Mouse (Mus musculus): ENCODE measurements around the gene Kcnj10.

Gene Kcnj10

DNA sequence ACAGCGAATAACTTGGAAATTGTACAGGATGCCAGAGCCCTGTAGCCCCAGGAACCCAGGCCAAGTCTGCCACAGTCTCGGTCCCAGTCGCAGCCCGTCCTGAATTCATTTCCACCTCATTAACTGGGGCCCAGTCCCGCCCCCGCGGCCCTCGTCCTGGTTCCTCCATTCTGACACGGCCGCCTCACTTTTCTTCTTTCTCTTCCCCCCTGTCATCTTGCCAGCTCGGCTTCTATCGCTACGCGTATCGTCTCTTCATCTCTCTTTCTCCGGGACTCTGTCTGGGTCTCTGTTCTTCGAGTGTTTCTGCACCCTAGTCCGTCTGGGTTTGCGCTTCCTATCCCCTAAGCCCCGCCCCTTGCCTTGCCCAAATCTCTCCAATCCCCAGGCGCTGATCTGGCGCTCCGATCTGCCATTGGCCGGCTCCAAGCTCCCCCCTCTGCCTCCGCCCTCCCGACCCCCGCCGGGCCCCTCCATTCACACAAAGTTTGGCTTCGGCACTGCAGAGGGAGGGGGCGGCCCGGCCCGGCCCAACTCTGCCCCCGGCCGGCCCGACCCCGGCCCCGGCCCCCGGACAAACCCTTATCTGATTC, at the start of gene Kcnj10:
Kcnj10 (plus strand) TSS at position 482 of the 593 bp plus-strand sequence.
- peak; percentile 56 for DNase-seq (ENCODE audit: low spot score)

DNA sequence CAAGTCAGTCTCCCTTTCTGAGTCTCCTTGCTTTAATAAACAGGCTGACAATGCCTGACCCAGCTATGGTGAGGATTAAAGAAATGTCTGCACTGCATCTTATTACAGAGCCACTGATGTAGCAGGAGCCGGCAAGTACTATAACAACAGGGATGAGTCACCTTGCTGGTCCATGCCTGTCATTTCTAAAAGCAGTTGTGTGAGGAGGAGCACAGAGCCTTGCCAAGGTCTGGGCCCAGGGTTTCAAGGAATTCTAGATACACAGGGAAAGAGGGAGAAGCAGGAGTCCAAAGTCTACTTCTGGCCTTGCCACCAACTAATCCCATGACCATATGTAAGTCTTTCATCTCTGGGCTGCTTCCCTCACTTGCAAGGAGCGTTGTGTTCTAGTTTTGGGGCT, 48.1 kb upstream of the Kcnj10 start:
- no peak for DNase-seq (ENCODE audit: low spot score)

DNA sequence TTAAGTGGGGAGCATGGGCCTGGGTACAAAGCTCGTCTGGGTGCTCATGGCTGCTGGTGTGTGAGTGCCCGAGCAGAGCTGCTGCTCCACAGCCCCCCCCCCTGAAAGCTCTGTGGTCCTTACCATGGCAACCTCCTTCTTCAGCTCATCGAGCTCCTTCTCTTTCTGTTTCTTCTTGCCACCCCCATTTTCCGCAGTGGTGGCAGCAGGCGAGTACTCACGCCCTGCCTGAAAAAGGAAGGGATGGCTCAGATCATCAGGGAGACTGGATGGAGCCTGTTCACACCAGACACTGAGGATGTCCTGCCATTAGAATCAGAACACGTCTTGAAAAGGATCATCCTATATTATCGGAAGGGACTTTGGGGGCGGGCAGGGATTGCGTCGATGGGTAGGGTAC, 47.6 kb upstream of the Kcnj10 start:
- no peak for DNase-seq (ENCODE audit: low spot score)

DNA sequence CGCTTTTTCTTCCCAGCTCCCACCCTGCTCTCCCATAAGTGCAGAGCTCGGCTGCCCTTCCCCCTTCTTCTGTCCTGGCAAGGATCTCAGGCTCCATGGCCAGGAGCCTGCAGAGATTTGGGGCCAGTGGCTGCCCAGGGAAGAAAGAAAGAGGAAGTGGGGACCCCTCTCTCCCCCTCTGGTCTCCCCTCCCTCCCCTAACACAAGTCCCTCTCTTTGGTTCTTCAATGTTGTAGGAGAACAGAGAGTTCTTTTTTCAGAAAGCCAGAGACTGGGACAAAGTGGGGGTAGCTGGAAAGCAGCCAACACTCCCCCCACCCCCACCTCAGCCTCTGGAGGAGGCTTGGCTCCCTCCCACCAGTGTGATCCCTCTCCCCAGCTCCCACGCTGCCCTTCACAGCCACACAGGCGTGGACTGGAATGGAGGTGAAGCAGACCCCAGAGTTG, 45.2 kb upstream of the Kcnj10 start:
- no peak for DNase-seq (ENCODE audit: low spot score)

DNA sequence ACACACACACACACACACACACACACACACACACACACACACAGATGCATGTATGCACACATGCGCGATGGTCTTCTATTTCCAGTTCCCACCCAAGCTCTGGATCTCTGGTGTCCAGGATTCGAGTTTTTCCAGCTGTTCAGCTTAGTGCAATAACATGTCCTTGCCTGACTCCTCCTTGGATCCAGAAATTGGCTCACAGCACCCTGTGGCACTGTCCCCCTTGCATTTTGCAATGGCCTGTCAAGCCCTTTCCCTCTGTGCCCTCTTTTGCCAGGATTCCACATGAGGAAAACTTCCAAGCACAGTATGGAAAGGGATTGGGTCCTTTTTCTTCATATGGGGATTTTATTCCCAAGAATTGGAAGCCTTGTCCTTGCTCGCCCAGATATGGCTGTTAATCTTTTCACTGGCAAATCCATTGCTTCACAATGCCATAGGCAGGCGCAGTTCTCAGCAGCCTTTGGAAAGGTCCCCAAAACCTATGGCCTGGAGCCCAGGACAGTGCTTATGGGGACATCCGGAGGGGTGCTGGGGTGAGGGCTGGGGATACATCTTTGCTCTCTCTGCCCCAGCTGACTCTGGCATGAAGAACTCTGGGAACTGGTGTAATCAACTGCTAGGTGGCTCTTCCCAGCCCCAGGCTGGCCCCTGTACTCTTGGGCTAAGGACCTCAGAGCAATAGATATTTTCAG, 44.0 kb upstream of the Kcnj10 start:
- DNase-seq (ENCODE audit: low spot score): no peak

DNA sequence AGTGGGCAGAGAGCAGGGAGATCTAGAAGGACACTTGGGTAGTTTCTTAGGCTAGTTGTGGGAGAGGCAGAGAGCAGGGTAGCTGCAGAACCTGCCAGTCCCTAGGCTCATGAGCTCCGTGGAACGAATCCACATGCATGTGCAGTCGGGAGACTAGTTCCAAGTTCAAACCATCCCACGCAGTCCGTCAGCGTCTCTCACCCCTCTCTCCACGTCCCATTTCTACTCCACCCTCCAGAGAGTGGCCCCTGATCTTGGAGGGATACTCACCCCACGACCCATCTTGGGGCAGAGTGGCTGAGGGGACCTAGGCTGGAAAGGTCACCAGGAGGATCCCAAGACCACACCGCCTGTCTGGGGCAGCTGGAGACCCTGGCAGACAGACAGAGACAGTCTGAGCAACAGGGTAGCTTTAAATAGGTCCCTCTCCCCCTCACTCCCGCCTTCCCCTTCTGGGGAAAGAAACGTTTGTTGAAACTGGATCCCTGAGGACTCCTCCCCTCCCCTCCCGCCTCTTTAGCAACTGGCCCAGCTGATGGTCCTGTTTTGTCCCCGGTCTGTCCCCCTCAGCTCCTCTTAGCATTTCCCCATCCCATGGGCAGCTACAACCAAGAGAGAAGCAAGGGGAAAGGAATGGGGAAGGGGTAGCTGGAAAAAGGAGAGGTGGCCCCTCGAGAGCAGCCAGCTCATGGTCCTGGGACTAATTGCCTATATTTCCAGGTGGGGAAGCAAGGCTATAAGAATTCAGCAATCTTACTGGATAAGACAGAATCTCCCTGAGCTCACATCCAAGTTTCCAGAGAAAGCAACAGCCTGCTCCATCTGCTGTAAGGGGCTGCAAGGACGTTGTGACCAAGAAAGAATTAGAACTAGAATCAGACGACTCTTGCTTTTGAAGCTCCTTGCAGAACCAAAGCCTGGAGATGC, 43.1 kb upstream of the Kcnj10 start, which contains the start of gene Atp1a2:
Atp1a2 (minus strand) TSS at position 454 of the 927 bp plus-strand sequence.
- no peak for DNase-seq (ENCODE audit: low spot score)

DNA sequence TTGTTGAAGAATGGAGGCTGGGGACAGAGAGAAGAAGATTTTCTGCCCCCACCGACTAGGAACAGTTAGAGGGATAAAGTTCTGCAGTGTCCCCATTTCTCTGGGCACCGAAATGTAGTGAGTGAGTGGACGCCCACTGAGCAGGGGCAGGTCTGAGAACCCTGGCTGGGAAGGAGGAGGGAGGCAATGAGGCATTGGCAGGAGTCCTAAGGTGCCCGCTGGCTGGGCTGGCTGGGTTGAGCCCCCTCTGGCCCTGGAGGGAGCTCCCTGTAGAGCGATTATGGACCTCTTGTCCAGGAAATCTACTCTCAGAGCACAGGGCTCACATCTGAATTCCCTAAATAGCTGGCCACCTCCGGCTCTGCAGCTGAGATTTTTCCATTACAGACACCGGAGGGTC, 41.5 kb upstream of the Kcnj10 start:
- DNase-seq (ENCODE audit: low spot score): no peak

DNA sequence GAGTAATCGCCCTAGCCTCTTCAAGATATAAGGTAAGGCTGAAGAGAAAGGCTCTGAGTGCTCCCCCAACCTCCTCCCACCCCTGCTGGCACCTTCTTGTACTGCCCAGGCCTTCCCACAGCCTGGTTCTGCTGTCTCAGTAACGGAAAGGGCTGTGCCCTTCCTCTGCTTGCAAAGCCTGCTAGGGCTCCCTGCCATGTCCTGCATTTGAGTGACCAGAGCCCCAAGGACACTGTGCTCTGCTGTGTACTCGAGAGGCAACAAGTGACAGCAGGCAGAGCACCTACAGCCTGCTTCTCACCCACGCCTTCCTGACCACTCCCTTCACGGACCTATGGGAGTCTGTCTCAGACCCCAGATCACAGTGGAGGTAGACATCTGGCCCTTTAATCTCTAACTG, 40.8 kb upstream of the Kcnj10 start:
- DNase-seq (ENCODE audit: low spot score): no peak

DNA sequence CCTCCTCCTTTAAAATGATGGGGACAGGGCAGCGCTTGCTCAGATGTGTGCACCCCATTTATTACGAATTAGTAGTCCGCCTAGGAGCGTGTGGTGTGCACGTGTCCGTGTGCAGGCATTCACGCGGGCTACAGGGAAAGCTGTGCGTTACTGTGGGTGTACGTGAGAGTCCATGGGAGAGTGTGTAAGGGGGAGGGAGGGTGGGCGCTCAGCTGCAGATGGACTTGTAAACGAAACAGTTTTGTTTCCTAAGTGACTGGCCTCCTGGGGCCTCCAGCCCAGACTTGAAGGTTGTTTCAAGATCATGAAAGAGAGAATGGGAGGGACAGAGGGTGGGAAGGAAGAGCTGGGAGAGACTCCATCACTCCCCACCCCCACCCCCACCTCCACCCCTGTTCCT, 39.8 kb upstream of the Kcnj10 start:
- DNase-seq (ENCODE audit: low spot score): no peak

DNA sequence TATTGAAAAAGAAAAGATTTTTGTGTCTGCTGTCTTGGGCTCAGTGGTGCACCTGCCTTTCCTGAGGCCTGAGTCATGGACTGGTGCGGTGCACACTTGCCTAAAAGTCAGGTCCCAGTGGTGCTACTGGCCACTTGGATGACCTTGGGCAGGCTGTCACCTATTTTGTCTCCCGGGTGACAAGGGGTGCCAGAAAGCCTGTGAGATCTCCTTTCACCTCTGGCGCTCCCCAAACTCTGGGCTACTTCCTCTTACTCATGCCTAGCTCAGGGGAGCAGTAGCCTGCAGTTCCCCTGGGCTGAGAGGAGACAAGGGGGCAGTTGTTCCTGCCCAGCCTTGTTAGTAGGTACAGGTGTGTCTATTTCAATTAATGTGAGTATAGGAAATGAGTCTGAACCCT, 38.7 kb upstream of the Kcnj10 start:
- DNase-seq (ENCODE audit: low spot score): no peak

DNA sequence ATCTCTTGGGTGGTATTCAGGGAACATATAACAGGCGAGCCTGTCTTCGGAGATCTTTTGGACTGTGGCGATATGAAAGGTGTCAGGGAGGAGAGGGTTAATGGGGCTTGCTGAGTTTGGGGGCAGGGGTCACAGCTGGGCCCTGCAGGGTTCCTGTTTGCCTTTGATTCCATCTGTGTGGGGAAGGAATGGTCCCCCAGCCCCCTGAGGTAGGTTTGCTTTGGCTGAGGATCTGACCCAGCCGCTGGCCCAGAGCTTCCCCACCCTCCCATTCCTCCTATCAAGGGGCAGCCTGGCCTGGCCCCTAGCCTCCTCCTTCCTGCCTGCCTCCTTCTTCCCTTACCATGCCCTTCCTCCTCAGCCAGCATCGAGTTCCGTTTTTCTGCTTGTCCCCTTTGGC, 38.2 kb upstream of the Kcnj10 start:
- no peak for DNase-seq (ENCODE audit: low spot score)

DNA sequence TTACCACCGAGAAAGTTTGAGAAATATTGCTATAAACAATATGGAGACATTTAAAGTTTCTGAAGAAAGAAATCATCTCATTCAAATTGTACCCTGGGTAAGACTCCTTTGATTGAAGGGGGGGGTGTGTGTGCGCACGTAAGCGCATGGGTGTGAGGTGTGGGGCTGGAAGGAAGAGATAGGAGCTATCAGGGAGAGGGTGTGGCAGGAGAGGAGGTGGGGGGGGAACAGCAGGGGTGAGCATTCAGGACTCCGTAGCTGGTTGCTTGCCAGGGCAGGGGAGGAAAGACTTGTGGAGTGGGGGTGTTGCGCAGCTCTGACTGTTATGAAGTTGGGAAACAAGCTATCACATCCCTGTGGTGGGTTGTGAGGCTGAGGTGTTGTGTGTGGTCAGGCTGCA, 36.6 kb upstream of the Kcnj10 start:
- no peak for DNase-seq (ENCODE audit: low spot score)

DNA sequence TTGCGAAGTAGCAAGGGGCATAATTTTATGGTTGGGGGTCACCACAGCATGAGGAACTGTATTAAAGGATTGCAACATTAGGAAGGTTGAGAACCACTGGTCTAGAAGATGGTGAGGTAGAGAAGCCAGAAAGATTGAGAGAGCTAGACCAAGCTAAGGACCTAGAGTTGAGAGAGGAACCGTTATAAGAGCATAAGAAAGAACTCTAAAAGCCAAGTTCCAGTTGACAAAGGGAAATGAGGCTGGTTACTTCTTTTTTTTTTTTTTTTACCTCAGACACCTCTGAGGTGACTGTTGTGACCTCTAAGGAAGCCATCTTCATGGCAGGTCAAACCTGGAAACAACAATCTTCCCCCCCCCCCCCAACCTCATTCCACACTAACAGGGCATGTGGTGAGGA, 35.9 kb upstream of the Kcnj10 start:
- DNase-seq (ENCODE audit: low spot score): no peak

DNA sequence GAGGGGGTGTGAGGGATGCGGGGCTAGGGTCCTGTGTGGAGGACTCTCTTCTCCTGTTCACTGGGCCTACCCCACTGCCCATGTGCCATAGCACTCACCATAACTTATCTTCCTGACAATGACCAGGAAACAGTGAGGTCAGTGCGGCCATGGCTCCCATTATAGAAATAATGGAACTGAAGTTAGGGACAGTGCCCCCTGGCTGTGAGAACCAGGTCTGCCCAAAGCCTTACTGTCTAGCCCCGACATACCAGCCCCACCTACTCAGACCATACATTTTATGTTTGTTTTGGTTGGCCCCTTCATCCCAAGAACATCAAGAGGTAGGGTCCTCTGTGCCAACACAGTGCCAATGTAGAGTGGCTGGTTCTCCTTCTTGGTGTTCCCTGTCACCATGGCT, 35.4 kb upstream of the Kcnj10 start:
- DNase-seq (ENCODE audit: low spot score): no peak

DNA sequence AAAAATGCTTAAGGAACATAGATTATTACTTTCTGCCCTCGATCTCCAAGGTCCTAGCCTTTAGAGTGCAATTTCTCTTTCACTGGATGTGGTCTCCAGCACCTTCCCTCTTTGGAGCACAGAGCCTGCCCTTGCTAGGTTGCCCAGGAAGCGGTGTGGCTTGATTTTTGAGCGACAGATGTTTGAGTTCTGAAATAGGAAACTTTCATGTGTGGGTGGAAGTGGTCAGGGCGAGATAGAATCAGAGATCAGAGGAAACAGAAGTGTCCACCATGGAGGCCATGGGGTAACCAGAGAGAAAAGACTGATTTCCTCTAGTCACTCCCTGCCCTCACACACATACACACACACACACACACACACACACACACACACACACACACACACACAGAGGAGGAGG, 34.8 kb upstream of the Kcnj10 start:
- DNase-seq (ENCODE audit: low spot score): no peak

DNA sequence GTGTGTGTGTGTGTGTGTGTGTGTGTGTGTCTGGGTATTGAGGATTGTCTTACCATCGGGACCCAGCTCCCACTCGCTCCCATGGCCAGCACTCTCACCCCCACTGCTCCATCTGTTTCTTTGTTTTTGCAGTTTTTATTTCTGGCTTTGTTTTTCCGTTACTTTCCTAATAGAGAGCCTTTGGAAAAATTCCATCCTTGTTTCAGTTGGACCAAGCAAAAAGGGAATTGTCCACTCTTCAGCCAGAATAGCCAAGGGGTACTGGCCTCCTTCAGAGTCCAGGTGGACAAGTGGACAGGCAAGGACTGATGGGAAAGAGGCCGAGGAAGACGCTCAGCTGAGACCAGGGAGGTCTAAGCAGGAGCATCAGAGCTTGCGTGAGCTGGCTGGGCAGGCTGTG, 34.1 kb upstream of the Kcnj10 start:
- DNase-seq (ENCODE audit: low spot score): no peak

DNA sequence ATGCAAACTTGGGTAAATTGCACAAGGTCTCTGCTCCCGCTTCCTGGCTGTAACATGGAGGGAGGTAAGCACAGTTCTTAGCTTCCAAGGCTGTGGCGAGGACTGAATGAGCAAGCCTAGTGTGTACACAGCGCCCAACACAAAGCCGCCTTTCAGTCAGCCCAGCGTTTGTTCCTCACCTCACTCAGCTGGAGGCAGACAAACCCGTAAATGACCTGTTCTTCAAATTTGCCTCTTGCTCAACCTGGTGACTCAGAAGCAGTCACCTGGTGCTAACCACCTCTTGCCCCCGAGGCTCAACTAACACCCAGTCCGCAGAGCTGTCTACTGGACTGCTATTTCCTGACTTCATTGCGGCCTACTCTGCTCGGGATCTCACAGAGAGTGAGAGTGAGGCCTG, 33.1 kb upstream of the Kcnj10 start:
- DNase-seq (ENCODE audit: low spot score): no peak

DNA sequence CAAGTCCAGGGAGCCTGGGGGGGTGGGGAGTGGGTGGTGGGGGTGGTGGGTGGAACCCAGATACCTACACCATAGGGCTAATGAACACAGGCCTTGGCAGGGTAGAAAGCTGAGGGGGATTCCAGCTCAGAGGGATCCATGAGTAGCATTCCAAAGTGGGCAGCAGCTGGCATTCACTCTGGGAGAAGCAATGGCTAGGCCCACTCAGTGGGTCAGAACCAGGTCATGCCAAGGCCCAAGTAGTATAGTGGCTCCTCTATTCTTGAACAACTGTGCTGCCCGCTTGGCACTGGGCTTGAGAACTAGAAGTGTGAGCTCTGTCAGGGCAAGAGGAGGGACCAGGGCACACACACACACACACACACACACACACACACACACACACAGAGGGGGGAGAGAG, 32.6 kb upstream of the Kcnj10 start:
- no peak for DNase-seq (ENCODE audit: low spot score)

DNA sequence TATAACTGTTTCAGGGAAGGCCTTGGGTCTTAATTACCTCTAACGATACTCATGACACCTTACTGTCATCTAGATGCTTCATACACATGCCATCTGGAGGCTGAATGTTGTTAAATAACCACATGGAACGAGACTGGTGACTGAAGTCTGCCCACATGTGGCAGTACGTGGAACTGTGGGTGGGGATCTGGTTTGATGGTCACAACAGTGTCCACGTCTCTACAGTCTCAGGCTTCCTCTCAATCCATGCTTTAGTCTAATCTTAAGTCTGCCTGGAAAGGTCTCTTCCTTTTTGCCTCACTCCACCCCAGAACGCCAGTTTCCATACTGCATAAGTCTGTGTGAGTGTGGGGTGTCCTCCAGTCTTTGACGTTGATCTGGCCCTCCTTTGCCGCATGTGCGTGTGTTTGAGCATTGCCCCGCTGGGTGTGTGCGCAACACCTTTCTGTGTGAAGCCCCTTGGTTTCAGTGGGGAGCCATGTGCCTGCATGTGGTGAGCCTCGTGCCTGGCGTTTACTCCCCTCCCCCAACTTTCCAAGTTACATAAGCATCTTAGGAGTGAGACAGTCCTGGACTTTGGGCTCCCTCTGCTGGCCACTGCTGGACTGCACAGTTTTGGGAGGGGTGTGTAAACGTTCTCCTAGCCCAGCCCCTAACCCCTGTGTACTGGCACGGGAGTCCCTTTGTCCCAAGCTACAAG, 31.2 kb upstream of the Kcnj10 start:
- peak; percentile 91 for DNase-seq (ENCODE audit: low spot score)

DNA sequence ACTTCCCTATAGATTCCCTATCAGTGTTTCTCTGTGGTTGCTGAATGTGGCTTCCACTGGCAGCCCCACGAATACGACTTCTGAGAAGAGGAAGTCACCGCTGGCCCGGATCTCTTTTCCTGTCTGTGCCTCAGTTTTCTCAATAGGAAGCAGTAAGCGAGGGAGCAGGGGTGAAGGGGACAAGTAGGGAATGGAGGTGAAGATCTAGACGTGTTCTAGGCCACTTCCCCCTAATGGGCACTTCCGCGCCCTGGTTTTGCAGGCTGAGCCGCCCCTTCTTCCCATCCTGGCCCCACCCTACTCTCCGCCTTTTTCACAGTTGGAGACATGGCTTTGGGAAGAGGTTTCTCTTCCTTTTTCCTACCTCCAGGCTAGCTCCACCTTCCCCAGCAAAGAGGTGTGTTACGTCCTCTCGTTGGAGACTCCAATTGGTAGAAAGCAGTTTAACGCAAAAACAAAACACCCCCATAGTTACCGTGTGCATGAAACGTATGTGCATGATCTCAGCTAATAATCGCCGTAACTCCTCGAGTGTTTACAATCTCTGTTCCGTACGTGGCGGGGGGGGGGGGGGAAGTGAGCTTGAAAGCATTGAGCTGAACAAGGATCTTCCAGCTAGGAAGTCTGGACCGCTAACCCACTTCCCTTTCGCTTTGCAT, 29.6 kb upstream of the Kcnj10 start:
- DNase-seq (ENCODE audit: low spot score): peak; percentile 55

DNA sequence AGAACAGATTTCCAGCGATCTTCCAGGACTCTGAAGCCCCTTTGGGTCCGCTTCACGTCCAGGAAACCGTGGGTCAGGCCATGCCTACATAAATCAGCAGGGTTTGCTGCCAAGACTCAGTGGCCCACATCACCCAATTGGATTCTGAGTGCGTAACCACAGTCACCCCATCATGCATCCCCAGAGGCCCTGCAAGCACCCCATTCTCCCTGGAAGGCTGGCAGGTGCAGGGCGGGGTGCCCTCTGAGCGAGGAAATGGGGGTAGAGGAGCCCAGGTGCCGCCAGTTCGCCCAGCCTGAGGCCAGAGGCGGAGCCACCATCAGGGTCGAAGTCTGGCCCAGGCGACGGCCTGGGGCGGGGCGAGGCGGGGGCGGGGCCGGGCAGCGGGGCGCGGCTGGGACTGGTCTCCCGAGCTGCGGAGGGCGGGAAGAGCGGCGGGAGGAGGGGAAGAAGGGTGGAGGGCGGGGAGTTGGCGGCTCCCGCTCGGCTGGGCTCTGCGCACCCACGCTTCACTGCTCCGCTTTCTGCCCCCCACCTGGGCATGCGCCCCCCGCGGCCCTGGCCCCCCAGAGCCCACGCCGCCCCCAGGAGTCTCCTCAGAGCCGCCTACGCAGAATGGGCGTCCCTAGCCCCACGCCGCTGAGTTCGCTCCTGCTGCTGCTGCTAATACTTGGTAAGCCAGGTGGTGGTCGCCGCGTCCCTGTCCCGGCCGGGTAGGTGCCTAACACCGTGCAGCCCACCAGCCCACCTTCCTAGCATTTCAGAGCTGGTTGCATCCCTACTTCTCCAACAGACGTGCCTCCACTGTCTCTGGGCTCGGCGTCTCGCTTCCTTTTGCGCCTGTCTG, 28.9 kb upstream of the Kcnj10 start:
- DNase-seq (ENCODE audit: low spot score): peak; percentile 79
